Mouse (Mus musculus): ENCODE measurements around the gene Alox8. TPM values are rescaled to one million over a fixed set of nuclear protein-coding genes. Genes with fewer than 3 reads are reported as not detected.

Gene Alox8
- polyA plus RNA-seq, 2 experiments: 0.04 to 0.15 TPM

- WGBS: 2% methylated on average over 32 of the region's 33 CpGs
- peak overlapping the region; percentile 79 for H3K4me2 ChIP-seq (replicated peaks; ENCODE audit: low read depth, low read length, severe bottlenecking)
- H3K4me1 ChIP-seq (ENCODE audit: control insufficient read depth, insufficient read depth, low read length): no peaks in the 10 kb centered on the region
- H3K9me3 ChIP-seq (ENCODE audit: control insufficient read depth, low read length): no peaks in the 10 kb centered on the region
- H3K27ac ChIP-seq (replicated peaks; ENCODE audit: low read depth, low read length): no peak overlapping the region
- H3K9ac ChIP-seq (ENCODE audit: low read depth, low read length, severe bottlenecking): peak overlapping the region; percentile 46; the same call in 1 of the 2 replicates
- no peaks in the 10 kb centered on the region for H3K36me3 ChIP-seq (ENCODE audit: control insufficient read depth, insufficient read depth, low read length)
- TF ChIP-seq POLR2A (IDR thresholded peaks at IDR 0.05; ENCODE audit: borderline replicate concordance, extremely low read depth, insufficient read depth, insufficient read length): no peak
- H3K27me3 ChIP-seq (ENCODE audit: control insufficient read depth, insufficient read depth, low read length): peaks cover 37% of the 10 kb centered on the region
- ATAC-seq (ENCODE audit: low FRiP score, low read depth): peak; percentile 85
- DNase-seq (ENCODE audit: low spot score): peak; percentile 51
- H3K4me3 ChIP-seq (replicated peaks; ENCODE audit: low read length): peak overlapping the region; percentile 33
Observed at GRCm38 (mm10) chr11:69235285-69236060, 37.8 kb upstream of the Alox8 start.

DNA sequence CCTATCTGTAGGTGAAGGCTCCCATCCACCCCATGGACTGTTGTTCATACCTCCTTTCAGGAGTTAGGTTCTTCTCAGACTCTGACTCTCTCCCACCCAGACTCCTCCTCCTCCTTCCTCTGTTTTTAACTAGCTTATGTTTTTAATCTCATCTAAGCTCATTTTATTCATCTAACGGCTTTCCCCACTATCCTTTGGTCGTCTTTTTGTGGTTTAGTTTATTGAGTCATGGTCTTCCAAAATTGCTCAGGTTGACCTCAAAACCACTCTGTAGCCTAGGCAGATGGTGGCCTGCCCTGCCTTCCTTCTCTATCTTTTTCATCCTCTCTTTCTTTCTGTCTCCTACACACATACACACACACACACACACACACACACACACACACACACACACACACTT is 35.5 kb upstream of the Alox8 start:
- Histone ChIP-seq H3K9me3 (ENCODE audit: control insufficient read depth, low read length) (no peaks in the 10 kb centered on the region), H3K4me1 (ENCODE audit: control insufficient read depth, insufficient read depth, low read length) (no peaks in the 10 kb centered on the region), H3K27me3 (ENCODE audit: control insufficient read depth, insufficient read depth, low read length) (peaks cover 32% of the 10 kb centered on the region), H3K4me2 (replicated peaks; ENCODE audit: low read depth, low read length, severe bottlenecking) (no peak overlapping the region), H3K36me3 (ENCODE audit: control insufficient read depth, insufficient read depth, low read length) (no peaks in the 10 kb centered on the region), H3K4me3 (replicated peaks; ENCODE audit: low read length) (no peak overlapping the region), H3K27ac (replicated peaks; ENCODE audit: low read depth, low read length) (no peak overlapping the region), H3K9ac (ENCODE audit: low read depth, low read length, severe bottlenecking) (no peak overlapping the region)
- ATAC-seq (ENCODE audit: low FRiP score, low read depth) (no peak), DNase-seq (ENCODE audit: low spot score) (no peak)
- no peak for TF ChIP-seq POLR2A (IDR thresholded peaks at IDR 0.05; ENCODE audit: borderline replicate concordance, extremely low read depth, insufficient read depth, insufficient read length)
- WGBS: 44% methylated on average over 2 of the region's 2 CpGs

GRCm38 (mm10) chr11:69230420-69230819 is 32.8 kb upstream of the Alox8 start:
- H3K9ac ChIP-seq (ENCODE audit: low read depth, low read length, severe bottlenecking): no peak overlapping the region
- H3K36me3 ChIP-seq (ENCODE audit: control insufficient read depth, insufficient read depth, low read length): no peaks in the 10 kb centered on the region
- H3K27ac ChIP-seq (replicated peaks; ENCODE audit: low read depth, low read length): no peak overlapping the region
- ATAC-seq (ENCODE audit: low FRiP score, low read depth) (no peak), DNase-seq (ENCODE audit: low spot score) (no peak)
- H3K27me3 ChIP-seq (ENCODE audit: control insufficient read depth, insufficient read depth, low read length): peaks cover 5% of the 10 kb centered on the region; the same call in 1 of the 2 replicates
- 76% methylated on average over 4 of the region's 4 CpGs for WGBS
- H3K4me1 ChIP-seq (ENCODE audit: control insufficient read depth, insufficient read depth, low read length): 0 out of 2 replicates have a peak, but pooled peaks cover 3% of the 10 kb centered on the region
- no peaks in the 10 kb centered on the region for H3K9me3 ChIP-seq (ENCODE audit: control insufficient read depth, low read length)
- no peak overlapping the region for H3K4me2 ChIP-seq (replicated peaks; ENCODE audit: low read depth, low read length, severe bottlenecking)
- TF ChIP-seq POLR2A (IDR thresholded peaks at IDR 0.05; ENCODE audit: borderline replicate concordance, extremely low read depth, insufficient read depth, insufficient read length): no peak
- H3K4me3 ChIP-seq (replicated peaks; ENCODE audit: low read length): no peak overlapping the region

- WGBS: 36% methylated on average over 1 of the region's 1 CpGs
- no peaks in the 10 kb centered on the region for H3K36me3 ChIP-seq (ENCODE audit: control insufficient read depth, insufficient read depth, low read length)
- no peaks in the 10 kb centered on the region for H3K27me3 ChIP-seq (ENCODE audit: control insufficient read depth, insufficient read depth, low read length)
- TF ChIP-seq POLR2A (IDR thresholded peaks at IDR 0.05; ENCODE audit: borderline replicate concordance, extremely low read depth, insufficient read depth, insufficient read length): no peak
- no peak overlapping the region for H3K9ac ChIP-seq (ENCODE audit: low read depth, low read length, severe bottlenecking)
- DNase-seq (ENCODE audit: low spot score): peak; percentile 70
- H3K4me1 ChIP-seq (ENCODE audit: control insufficient read depth, insufficient read depth, low read length): 0 out of 2 replicates have a peak, but pooled peaks cover 3% of the 10 kb centered on the region
- H3K4me2 ChIP-seq (replicated peaks; ENCODE audit: low read depth, low read length, severe bottlenecking): no peak overlapping the region
- H3K27ac ChIP-seq (replicated peaks; ENCODE audit: low read depth, low read length): no peak overlapping the region
- H3K4me3 ChIP-seq (replicated peaks; ENCODE audit: low read length): no peak overlapping the region
- H3K9me3 ChIP-seq (ENCODE audit: control insufficient read depth, low read length): peaks cover 8% of the 10 kb centered on the region; the same call in 1 of the 2 replicates
- no peak for ATAC-seq (ENCODE audit: low FRiP score, low read depth)
Observed at GRCm38 (mm10) chr11:69225715-69226114, 28.1 kb upstream of the Alox8 start.

- Histone ChIP-seq H3K36me3 (ENCODE audit: control insufficient read depth, insufficient read depth, low read length) (no peaks in the 10 kb centered on the region), H3K4me2 (replicated peaks; ENCODE audit: low read depth, low read length, severe bottlenecking) (no peak overlapping the region), H3K4me1 (ENCODE audit: control insufficient read depth, insufficient read depth, low read length) (0 out of 2 replicates have a peak, but pooled peaks cover 3% of the 10 kb centered on the region), H3K9ac (ENCODE audit: low read depth, low read length, severe bottlenecking) (no peak overlapping the region), H3K27ac (replicated peaks; ENCODE audit: low read depth, low read length) (no peak overlapping the region), H3K27me3 (ENCODE audit: control insufficient read depth, insufficient read depth, low read length) (no peaks in the 10 kb centered on the region), H3K9me3 (ENCODE audit: control insufficient read depth, low read length) (peaks cover 8% of the 10 kb centered on the region; the same call in 1 of the 2 replicates), H3K4me3 (replicated peaks; ENCODE audit: low read length) (no peak overlapping the region)
- TF ChIP-seq POLR2A (IDR thresholded peaks at IDR 0.05; ENCODE audit: borderline replicate concordance, extremely low read depth, insufficient read depth, insufficient read length): no peak
- ATAC-seq (ENCODE audit: low FRiP score, low read depth) (no peak), DNase-seq (ENCODE audit: low spot score) (no peak)
- 81% methylated on average over 4 of the region's 4 CpGs for WGBS
Observed at GRCm38 (mm10) chr11:69223101-69223500, 25.5 kb upstream of the Alox8 start.
